Mouse (Mus musculus) heart, embryonic 16.5 days (tissue): ENCODE data around the gene Mcm5. TPM values are rescaled to one million over a fixed set of nuclear protein-coding genes. Genes with fewer than 3 reads are reported as not detected.

Experiments
- ATAC-seq: fragments of 200-750 bp; cut with Nextera tagmentation; replicated peaks from 2 replicates; pipeline ENCODE4 v1.8.0; 2017; ENCODE audit warnings: moderate number of reproducible peaks; ENCODE audit not compliant: insufficient read depth, low FRiP score; ENCODE audit errors: extremely low read depth
- H3K27ac ChIP-seq: fragments of 300-500 bp; sonication (generic); 2 replicates; pipeline ENCODE4 v1.5.1; 2014; ENCODE audit warnings: mild to moderate bottlenecking, low read length, control low read depth, moderate library complexity
- H3K27me3 ChIP-seq: fragments of 300-500 bp; sonication (generic); 2 replicates; pipeline ENCODE4 v1.6.1; 2014; ENCODE audit warnings: low read length, mixed read lengths; ENCODE audit not compliant: control insufficient read depth, insufficient read depth
- H3K36me3 ChIP-seq: fragments of 300-500 bp; sonication (generic); 2 replicates; pipeline ENCODE4 v1.6.1; 2014; ENCODE audit not compliant: control insufficient read depth, insufficient read depth
- H3K4me1 ChIP-seq: fragments of 300-500 bp; sonication (generic); 2 replicates; pipeline ENCODE4 v1.6.1; 2014; ENCODE audit warnings: low read length, mixed read lengths; ENCODE audit not compliant: control insufficient read depth, insufficient read depth
- H3K4me2 ChIP-seq: fragments of 300-500 bp; sonication (generic); 2 replicates; pipeline ENCODE4 v1.6.1; 2014; ENCODE audit warnings: low read depth, mild to moderate bottlenecking, control low read depth, low read length
- H3K4me3 ChIP-seq: fragments of 300-500 bp; sonication (generic); 2 replicates; pipeline ENCODE4 v1.5.1; 2014; ENCODE audit warnings: mild to moderate bottlenecking, control low read depth, low read length
- H3K9ac ChIP-seq: fragments of 300-500 bp; sonication (generic); 2 replicates; pipeline ENCODE4 v1.6.1; 2014; ENCODE audit warnings: low read length, control low read depth
- H3K9me3 ChIP-seq: fragments of 300-500 bp; sonication (generic); replicated peaks from 2 replicates; pipeline ENCODE4 v1.6.1; 2016; ENCODE audit warnings: low read length; ENCODE audit not compliant: control insufficient read depth
- WGBS: fragments of 180-500 bp; shearing (Covaris S2); extraction: QIAGEN DNeasy Blood & Tissue Kit; methylation state at CpG from one replicate; pipeline ENCODE4 v1.1.7; 2014; 5-methylcytosine and 5-hydroxymethylcytosine counted together
- polyA plus RNA-seq: library from polyadenylated mRNA; unstranded; fragments of >200 nt; fragmentation: Nextera tagmentation; extraction: Ambion mirVana; gene quantifications from 2 replicates; pipeline ENCODE4 v1.2.1, GENCODE M21; 2015

The Mcm5 gene
- polyA plus RNA-seq, 1 experiment from 2014 or later = 87.9 TPM

- WGBS = 66% methylated on average over 5 of the region's 5 CpGs
- no peak overlapping the region for H3K4me3 ChIP-seq
Measured at GRCm38 (mm10) chr8:75150911-75151610, 41.7 kb downstream of the Mcm5 start.

DNA sequence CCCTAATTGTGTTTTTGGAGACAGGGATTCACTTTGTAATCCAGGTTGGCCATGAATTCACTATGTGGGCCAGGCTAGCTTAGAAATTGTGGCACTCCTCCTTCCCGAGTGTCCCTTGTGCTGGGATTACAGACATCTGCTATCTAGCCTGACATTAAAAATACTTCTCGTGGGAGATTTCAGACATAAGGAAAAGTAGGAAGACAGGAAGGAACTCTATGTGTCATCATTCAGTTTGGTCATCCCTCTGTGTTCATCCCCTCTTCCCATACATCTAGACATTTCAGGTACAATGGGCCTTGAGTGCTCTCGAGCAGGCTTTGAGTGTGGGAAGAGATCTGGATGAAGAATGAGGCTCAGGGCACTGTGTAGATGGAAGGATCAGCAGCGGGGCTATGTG, 42.4 kb downstream of the Mcm5 start:
- H3K36me3 ChIP-seq = no peaks in the 10 kb centered on the region
- no peak overlapping the region for H3K4me3 ChIP-seq
- ATAC-seq = no peak
- no peak overlapping the region for H3K4me2 ChIP-seq
- H3K27me3 ChIP-seq = no peaks in the 10 kb centered on the region
- H3K4me1 ChIP-seq = no peaks in the 10 kb centered on the region
- WGBS = 65% methylated on average over 4 of the region's 4 CpGs
- no peaks in the 10 kb centered on the region for H3K9me3 ChIP-seq
- H3K27ac ChIP-seq = no peak overlapping the region
- H3K9ac ChIP-seq = no peak overlapping the region

More at GRCm38 (mm10) chr8:75150911-75151610, 41.7 kb downstream of the Mcm5 start:
- Histone ChIP-seq H3K4me2 (no peak overlapping the region), H3K9ac (no peak overlapping the region), H3K4me1 (no peaks in the 10 kb centered on the region), H3K9me3 (no peaks in the 10 kb centered on the region), H3K27me3 (no peaks in the 10 kb centered on the region), H3K36me3 (no peaks in the 10 kb centered on the region), H3K27ac (no peak overlapping the region)
- no peak for ATAC-seq

- Histone ChIP-seq H3K9ac (no peak overlapping the region), H3K9me3 (no peaks in the 10 kb centered on the region), H3K4me3 (no peak overlapping the region), H3K4me2 (no peak overlapping the region), H3K27ac (no peak overlapping the region), H3K36me3 (no peaks in the 10 kb centered on the region), H3K4me1 (no peaks in the 10 kb centered on the region), H3K27me3 (no peaks in the 10 kb centered on the region)
- ATAC-seq = no peak
- WGBS = 60% methylated on average over 2 of the region's 2 CpGs
Measured at GRCm38 (mm10) chr8:75152505-75153082, 43.2 kb downstream of the Mcm5 start.

- Histone ChIP-seq H3K9ac (no peak overlapping the region), H3K4me3 (no peak overlapping the region), H3K27ac (no peak overlapping the region), H3K9me3 (no peaks in the 10 kb centered on the region), H3K4me1 (no peaks in the 10 kb centered on the region), H3K36me3 (no peaks in the 10 kb centered on the region), H3K27me3 (no peaks in the 10 kb centered on the region), H3K4me2 (no peak overlapping the region)
- WGBS = 62% methylated on average over 5 of the region's 5 CpGs
- ATAC-seq = no peak
Measured at GRCm38 (mm10) chr8:75154855-75155478, 45.6 kb downstream of the Mcm5 start.

GRCm38 (mm10) chr8:75155740-75156322, 46.5 kb downstream of the Mcm5 start:
- no peak for ATAC-seq
- Histone ChIP-seq H3K27ac (no peak overlapping the region), H3K4me1 (no peaks in the 10 kb centered on the region), H3K4me3 (no peak overlapping the region), H3K9me3 (no peaks in the 10 kb centered on the region), H3K9ac (no peak overlapping the region), H3K27me3 (no peaks in the 10 kb centered on the region), H3K4me2 (no peak overlapping the region), H3K36me3 (no peaks in the 10 kb centered on the region)
- WGBS = 60% methylated on average over 2 of the region's 2 CpGs

DNA sequence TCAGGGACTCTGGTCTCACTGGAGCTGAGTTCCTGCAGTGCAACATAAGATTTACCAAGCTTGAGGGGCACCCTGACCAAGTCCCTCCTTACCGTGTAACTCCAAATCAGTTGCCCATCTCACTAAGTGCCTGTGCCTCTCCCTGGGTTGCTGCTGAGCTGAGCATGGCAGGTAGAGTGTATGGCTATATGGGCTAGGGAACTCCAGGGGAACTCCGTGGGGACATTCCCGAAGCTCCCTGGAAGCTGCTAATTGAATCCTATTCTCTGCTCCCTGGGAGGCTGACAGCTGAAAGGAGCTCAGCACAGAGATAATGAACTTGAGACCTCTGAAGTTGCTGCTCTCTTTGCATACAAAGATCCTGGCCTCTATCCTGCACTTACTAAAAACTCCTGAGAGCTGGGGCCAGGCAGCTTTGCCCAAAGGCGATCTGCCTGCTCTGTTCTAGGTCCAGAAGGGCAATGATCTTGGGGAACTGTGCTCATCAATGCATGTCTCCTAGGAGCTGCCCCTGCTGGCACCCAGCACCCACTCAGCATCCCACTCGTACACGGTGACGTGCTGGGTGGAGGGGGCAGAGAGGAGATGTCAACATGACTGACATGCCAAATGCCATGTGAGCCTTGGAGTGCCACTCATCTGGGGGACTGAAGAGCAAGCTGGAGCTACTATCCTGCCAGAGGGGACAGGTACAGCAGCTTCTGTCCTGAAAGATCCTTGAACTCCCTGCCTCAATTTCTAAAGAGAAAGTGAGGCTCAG, 48.3 kb downstream of the Mcm5 start:
- WGBS = 18% methylated on average over 7 of the region's 7 CpGs
- no peak overlapping the region for H3K9ac ChIP-seq
- no peak overlapping the region for H3K4me3 ChIP-seq
- no peaks in the 10 kb centered on the region for H3K9me3 ChIP-seq
- no peak overlapping the region for H3K27ac ChIP-seq
- no peaks in the 10 kb centered on the region for H3K27me3 ChIP-seq
- no peaks in the 10 kb centered on the region for H3K36me3 ChIP-seq
- no peak overlapping the region for H3K4me2 ChIP-seq
- no peaks in the 10 kb centered on the region for H3K4me1 ChIP-seq
- ATAC-seq = no peak

DNA sequence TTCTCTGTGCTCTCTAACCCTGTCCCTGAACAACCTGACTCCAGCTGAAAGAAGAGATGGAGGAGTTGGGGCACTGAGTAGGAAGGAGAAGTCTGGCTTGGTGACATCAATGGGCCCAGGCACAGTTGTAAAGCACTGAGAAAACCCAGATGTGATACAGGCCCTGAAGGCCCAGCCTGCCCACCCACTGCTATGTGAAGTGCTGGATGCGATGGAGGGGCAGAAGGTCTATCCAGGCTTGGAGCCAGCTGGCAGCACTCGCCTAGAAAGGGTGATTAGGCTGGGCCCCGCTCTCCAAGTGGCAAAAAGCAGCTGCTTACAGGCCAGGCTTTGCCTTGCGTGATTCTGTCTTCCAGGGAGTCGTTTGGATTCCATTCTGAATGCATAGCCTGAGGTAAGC, 60.0 kb downstream of the Mcm5 start:
- Histone ChIP-seq H3K4me2 (no peak overlapping the region), H3K27ac (0 out of 2 replicates have a peak overlapping the region, but pooled peaks have one; percentile 36), H3K4me1 (peaks cover 9% of the 10 kb centered on the region), H3K36me3 (no peaks in the 10 kb centered on the region), H3K27me3 (no peaks in the 10 kb centered on the region), H3K4me3 (no peak overlapping the region), H3K9me3 (no peaks in the 10 kb centered on the region), H3K9ac (no peak overlapping the region)
- 32% methylated on average over 5 of the region's 5 CpGs for WGBS
- peak; percentile 84 for ATAC-seq

DNA sequence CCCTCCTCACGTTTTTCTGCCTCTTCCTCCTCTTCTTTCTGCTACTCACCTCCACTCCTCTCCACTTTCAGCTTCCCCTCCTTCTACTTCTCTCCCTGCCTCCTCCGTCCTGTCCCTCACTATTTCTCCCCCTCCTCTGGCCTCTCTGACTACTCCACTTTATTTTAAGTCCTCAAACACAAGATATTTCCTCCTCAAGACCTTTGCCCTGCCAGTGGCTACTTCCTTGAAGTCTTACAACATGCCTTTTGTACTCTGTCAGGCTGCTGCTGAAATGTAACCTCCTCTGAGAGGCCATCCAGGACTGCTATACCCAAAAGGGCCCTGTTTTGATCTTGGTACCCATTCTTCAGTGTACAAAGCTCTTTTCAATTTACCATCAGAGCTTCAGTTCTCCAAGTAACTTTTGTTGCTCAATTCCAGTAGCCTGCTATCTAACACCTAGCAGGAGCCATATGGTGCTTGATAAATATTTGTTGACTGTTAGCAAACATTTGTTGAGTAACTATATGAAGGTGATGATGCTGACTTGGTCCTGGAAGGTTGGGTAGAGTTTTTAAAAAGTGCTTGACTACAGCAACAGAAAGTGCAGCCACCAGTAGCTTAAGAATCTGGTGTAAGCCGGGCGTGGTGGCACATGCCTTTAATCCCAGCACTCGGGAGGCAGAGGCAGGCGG, 62.8 kb downstream of the Mcm5 start:
- Histone ChIP-seq H3K36me3 (no peaks in the 10 kb centered on the region), H3K27ac (no peak overlapping the region), H3K4me1 (peaks cover 9% of the 10 kb centered on the region), H3K9ac (no peak overlapping the region), H3K4me3 (no peak overlapping the region), H3K4me2 (no peak overlapping the region), H3K27me3 (no peaks in the 10 kb centered on the region), H3K9me3 (no peaks in the 10 kb centered on the region)
- 72% methylated on average over 6 of the region's 6 CpGs for WGBS
- ATAC-seq = no peak
